Mouse (Mus musculus) bone marrow, adult 2 months (tissue): ENCODE measurements around the gene Orai1.

ENCODE experiments used
- CTCF ChIP-seq: fragments of 200-500 bp; IDR thresholded peaks from 2 replicates; pipeline ENCODE4 v1.5.1; 2011; ENCODE audit warnings: low read length, control low read depth; ENCODE audit not compliant: control insufficient read depth, insufficient read depth
- POLR2A ChIP-seq: fragments of 200-500 bp; IDR thresholded peaks from 2 replicates; pipeline ENCODE4 v1.6.1; 2011; ENCODE audit warnings: low read depth, mild to moderate bottlenecking, control low read depth, low read length, borderline replicate concordance; ENCODE audit not compliant: control insufficient read depth

- TF ChIP-seq CTCF (no peak), POLR2A (no peak)
These were observed 3.2 kb upstream of the Orai1 start for GRCm38 (mm10) chr5:123011705-123012104.
